Mouse (Mus musculus): ENCODE data around the gene Dcun1d4. TPM values are rescaled to one million over a fixed set of nuclear protein-coding genes. Genes with fewer than 3 reads are reported as not detected.
A peak's percentile ranks its signal among the peaks of the same experiment; 100 is the strongest.
"Not testable (repeated sequence)": the region's sequence is repeated elsewhere in the genome, so short reads cannot be mapped to it uniquely, and the experiment has no call there.

Gene Dcun1d4
- total RNA-seq (2022) = 10 to 100 TPM; 35.7 to 57.0 (median 46.4) TPM

GRCm38 (mm10) chr5:73480700-73481099 lies at the start of gene Dcun1d4:
Gene Dcun1d4 (plus strand): TSS chr5:73481000.
- no peak for DNase-seq

DNA sequence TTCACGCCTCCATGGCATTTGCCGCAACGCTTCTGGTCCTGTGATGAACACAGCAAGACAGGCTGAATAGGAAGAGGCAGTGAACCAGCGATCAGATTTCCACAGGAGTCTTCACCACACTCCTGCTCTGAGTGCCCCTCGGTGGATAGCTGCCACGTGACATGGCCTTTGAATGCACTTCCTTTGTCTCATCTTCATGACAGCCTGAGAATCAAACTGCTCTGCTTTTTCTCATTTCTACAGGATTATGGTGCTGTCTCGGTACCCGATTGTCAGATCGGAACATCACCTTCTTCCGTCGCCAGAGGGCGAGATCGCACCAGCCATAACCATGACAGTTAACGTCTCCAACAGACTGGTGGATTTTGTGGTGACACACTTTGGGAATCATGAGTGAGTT lies 49.2 kb upstream of the Dcun1d4 start:
- DNase-seq = peak; percentile 52

DNA sequence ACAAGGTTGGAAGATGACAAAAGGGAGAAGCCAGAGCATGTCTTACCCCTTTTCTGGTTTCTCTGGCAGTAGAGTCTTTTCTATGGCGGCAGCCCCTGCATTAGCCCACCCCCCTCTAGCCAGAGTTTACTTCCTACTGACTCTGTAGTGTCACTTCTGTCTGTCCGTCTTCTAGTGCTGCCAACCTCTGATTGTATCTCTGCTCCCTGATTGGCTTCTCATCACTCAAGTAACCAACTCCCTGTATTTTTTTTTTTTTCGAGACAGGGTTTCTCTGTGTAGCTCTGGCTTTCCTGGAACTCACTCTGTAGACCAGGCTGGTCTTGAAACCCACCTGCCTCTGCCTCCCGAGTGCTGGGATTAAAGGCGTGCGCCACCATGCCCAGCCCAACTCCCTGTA lies 48.0 kb upstream of the Dcun1d4 start:
- DNase-seq = no peak

DNA sequence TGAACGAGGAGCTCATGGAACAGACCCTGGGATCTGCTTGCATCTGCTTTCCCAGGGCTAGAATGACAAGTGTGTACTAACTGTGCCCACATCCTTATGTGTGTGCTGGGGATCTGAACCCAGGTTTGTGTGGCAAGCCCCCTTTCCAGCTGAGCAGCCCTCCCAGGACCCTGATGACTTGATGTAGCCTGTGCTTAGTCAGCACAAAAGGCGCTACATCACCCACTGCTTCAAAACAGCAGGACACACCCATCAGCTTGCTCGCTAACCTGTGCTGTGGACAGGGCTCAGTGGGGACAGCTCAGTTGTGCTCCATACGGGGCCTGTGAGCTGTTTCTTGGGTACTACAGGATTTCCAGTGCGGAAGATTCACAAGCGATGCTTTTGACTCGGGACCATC lies 46.0 kb upstream of the Dcun1d4 start:
- no peak for DNase-seq

DNA sequence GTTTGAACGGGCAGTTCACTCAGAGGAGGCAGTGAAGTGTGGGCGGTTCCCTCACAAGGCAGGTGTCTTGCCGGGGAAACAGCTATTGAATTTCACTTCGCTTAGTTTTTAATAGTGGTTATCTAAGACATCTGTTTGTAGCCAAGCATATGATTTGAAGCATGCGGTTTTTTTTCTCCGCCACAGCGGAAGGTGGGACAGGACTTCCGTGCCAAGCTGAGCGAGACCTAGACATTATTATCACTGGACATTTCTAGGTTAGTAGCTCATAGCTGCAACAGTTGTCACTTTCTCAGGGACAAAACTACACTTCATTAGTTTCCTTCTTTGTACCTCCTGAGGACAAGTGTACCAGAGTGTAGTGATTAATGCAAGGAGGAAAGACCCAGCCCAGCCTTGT lies 38.6 kb upstream of the Dcun1d4 start:
- DNase-seq = no peak

- DNase-seq = no peak
These were observed 30.5 kb upstream of the Dcun1d4 start for GRCm38 (mm10) chr5:73450276-73450675.

- DNase-seq = no peak
These were observed 26.1 kb upstream of the Dcun1d4 start for GRCm38 (mm10) chr5:73454502-73455306.

- no peak for DNase-seq
These were observed 25.5 kb upstream of the Dcun1d4 start for GRCm38 (mm10) chr5:73455307-73455687.

DNA sequence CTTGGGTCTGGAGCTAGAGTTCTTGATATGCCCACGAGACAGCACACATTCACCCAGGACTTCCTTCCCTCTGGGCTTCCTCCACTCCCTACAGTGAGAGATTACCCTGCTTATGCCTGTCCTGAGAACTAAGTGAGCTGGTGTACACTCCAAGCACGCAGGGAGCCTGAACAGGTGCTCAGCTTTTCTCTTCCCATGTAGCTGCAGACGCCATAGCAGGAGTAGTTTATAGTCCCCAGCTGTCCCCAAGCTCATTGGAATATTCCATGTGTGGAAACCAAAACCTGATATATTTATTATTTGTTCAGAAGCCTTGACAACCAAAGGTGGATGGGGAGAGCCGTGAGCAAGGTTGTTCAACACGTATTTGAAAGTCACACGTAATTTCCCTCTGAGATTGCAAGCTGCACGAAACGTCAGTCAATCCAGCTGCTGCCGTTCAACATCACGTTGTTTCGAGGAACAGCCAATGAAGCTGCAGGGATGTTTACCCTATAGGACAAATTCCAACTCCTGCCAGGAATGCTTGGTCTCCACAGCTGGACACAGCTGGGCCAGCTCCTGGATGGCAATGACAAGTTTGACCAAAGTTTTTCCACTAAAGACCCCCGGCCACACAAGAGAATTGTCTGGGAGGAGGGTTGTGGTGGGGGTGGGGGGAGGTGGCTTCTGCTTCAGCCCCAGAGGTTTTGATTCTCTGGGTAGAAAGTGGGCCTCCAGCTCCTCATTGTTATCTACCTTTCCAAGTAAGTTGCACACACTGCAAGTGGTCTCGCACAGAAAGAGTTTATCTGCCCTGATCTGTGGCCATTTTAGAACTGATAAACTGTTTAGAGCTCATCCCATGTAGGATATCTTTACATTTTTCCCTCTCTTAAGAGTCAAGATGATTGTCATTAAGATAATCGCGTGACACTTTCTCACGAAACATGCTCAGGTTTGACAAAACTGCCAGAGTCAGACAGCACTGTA lies 12.1 kb upstream of the Dcun1d4 start:
- DNase-seq = no peak

GRCm38 (mm10) chr5:73474412-73475405 lies 6.1 kb upstream of the Dcun1d4 start:
- DNase-seq = no peak

DNA sequence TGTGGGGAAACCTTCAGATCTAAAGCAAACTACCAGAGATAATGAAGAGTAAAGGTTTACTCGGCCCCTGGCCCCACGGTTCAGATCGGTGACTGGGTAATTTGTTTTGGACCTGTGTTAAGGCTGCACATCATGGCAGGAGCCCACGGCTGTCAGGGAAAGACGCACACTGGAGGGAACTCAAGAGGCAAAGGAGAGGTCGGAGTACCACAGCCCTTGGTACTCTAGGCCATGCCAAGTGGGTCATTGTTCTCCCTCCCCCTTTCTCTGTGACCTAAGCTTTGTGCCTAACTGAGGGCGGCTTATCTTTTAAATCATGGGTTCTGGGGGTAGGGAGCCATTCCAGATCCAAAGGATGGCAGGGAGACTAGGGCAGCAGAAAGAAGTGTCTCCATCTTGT lies 601 bp downstream of the Dcun1d4 start:
- DNase-seq = no peak

GRCm38 (mm10) chr5:73482381-73482780 lies 1.6 kb downstream of the Dcun1d4 start:
- DNase-seq = not testable (repeated sequence)

- DNase-seq = no peak
These were observed 3.3 kb downstream of the Dcun1d4 start for GRCm38 (mm10) chr5:73484016-73484615.

DNA sequence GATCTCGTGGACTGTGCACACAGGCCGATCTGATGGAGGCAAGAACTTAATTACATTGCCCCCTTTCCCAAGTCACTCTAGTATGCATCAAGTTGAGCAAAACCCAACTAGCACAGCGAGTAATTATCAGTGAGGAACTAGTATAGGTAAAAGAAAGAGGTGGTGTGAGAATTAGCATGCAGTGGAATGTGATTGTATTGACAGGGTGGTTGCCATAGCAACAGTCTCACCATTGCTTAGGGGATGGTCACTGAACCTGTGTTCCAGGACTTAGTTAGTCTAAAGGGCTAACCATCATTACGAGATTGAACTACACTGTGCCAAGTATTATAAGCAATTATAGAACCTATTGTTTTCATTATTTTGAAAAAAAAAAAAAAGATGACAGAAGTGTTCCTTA lies 5.7 kb downstream of the Dcun1d4 start:
- DNase-seq = no peak

- DNase-seq = no peak
These were observed 9.1 kb downstream of the Dcun1d4 start for GRCm38 (mm10) chr5:73489915-73490314.

DNA sequence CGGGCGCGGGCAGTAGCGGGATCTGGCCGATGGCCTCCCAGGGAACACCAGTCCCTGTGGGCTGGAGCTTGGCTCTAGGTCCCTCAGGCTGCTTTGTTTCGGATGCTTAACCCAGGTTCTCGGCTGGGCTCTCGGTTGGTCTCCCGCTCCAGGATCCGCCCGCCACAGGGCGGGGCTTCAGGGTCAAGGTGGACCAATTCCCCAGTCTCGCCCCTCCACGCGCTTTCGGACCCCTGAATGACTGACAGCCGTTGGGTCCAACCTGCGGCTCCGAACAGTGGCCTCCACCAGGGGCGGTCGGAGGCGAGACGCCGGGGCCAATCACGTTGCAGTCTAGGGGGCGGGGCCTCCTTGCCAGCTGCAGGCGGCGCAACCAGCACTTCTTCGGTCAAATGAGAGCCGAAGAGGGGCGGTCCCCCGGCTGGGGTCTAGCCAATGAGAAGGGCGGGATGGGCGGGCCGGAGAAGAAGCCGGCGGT lies 9.8 kb downstream of the Dcun1d4 start:
- peak; percentile 100 for DNase-seq

DNA sequence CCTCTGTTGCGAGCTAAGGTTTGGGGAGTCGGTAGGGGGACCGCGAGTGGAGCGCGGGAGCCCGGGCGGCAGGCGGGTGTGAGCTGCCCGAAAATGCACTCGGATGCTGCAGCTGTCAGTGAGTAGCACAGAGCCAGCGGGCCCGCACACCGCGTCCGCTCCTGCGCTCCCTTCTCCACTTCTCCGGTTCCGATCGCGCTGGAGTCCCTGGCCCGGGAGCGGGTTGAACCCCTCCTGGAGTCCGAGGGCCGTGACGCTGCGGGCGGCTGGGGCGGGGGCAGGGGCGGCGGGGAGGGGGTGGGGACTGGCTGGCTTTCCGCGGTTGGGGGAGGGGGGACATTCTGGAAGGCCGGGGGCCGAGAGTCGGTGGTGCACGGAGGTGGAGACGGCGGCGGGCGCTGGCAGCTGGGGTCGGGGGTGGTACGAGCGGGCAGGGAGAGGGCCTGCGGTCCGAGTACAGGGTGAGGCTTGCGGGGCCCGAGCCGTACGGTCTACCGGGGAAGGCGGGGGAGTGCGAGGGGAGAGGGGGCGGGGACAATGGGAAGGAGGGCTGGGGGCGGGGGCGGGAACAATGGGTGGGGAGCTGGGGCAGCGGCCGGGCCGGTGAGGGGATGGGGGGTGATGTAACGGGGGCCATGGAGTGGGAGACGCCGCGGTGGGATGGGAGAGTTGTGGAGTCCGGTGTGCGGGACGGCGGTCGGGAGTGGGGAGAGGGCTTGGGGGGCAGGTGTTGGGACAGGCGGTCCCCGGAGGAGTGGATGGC lies 10.5 kb downstream of the Dcun1d4 start:
- no peak for DNase-seq

- DNase-seq = peak; percentile 87
These were observed 11.3 kb downstream of the Dcun1d4 start for GRCm38 (mm10) chr5:73491837-73492720.

DNA sequence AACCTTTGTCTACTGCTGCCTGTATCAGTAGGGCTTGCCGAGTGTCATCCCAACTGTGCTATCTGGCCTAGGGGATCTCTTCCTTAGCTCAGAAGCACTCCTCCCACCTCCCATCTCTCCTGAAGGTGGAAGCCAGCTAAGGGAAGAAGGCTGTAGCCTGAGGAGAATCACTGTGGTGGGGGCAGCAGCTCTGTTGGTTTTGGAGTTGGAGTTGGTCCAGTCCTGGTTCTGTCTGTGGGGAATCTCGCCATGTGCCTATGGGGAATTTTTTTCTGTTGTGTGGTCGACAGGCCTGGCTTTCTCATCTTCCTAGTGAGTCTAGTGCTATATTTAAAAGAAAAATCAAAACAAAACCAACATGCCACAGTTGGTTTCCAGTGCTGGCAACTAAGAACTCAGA lies 16.6 kb downstream of the Dcun1d4 start:
- DNase-seq = no peak

GRCm38 (mm10) chr5:73498559-73498958 lies 17.8 kb downstream of the Dcun1d4 start:
- no peak for DNase-seq

All from adrenal gland, adult 8-10 months (tissue).